Mouse (Mus musculus): Measurements from ENCODE around the gene Kifc5b.

The Kifc5b gene

GRCm38 (mm10) chr17:26953201-26953600 lies 36.3 kb downstream of the Kifc5b start:
- no peak for TF ChIP-seq GATA4 (IDR thresholded peaks at IDR 0.05; ENCODE audit: insufficient replicate concordance, low read length)

- TF ChIP-seq GATA4 (IDR thresholded peaks at IDR 0.05; ENCODE audit: insufficient replicate concordance, low read length): no peak
Observed at GRCm38 (mm10) chr17:26953726-26954125, 36.8 kb downstream of the Kifc5b start.

GRCm38 (mm10) chr17:26956309-26956708 lies 39.4 kb downstream of the Kifc5b start:
- no peak for TF ChIP-seq GATA4 (IDR thresholded peaks at IDR 0.05; ENCODE audit: insufficient replicate concordance, low read length)

GRCm38 (mm10) chr17:26956895-26957294 lies 40.0 kb downstream of the Kifc5b start:
- TF ChIP-seq GATA4 (IDR thresholded peaks at IDR 0.05; ENCODE audit: insufficient replicate concordance, low read length): no peak

- TF ChIP-seq GATA4 (IDR thresholded peaks at IDR 0.05; ENCODE audit: insufficient replicate concordance, low read length): no peak
Observed at GRCm38 (mm10) chr17:26957872-26958271, 41.0 kb downstream of the Kifc5b start.

- no peak for TF ChIP-seq GATA4 (IDR thresholded peaks at IDR 0.05; ENCODE audit: insufficient replicate concordance, low read length)
Observed at GRCm38 (mm10) chr17:26958880-26959279, 42.0 kb downstream of the Kifc5b start.

- no peak for TF ChIP-seq GATA4 (IDR thresholded peaks at IDR 0.05; ENCODE audit: insufficient replicate concordance, low read length)
Observed at GRCm38 (mm10) chr17:26959815-26960214, 42.9 kb downstream of the Kifc5b start.

- TF ChIP-seq GATA4 (IDR thresholded peaks at IDR 0.05; ENCODE audit: insufficient replicate concordance, low read length): no peak
Observed at GRCm38 (mm10) chr17:26961572-26962240, 44.8 kb downstream of the Kifc5b start.

GRCm38 (mm10) chr17:26966993-26967392 lies 50.1 kb downstream of the Kifc5b start:
- no peak for TF ChIP-seq GATA4 (IDR thresholded peaks at IDR 0.05; ENCODE audit: insufficient replicate concordance, low read length)

- no peak for TF ChIP-seq GATA4 (IDR thresholded peaks at IDR 0.05; ENCODE audit: insufficient replicate concordance, low read length)
Observed at GRCm38 (mm10) chr17:26967477-26967876, 50.6 kb downstream of the Kifc5b start.

GRCm38 (mm10) chr17:26968200-26968611 lies 51.3 kb downstream of the Kifc5b start:
- TF ChIP-seq GATA4 (IDR thresholded peaks at IDR 0.05; ENCODE audit: insufficient replicate concordance, low read length): no peak

GRCm38 (mm10) chr17:26969257-26969656 lies 52.4 kb downstream of the Kifc5b start:
- no peak for TF ChIP-seq GATA4 (IDR thresholded peaks at IDR 0.05; ENCODE audit: insufficient replicate concordance, low read length)

GRCm38 (mm10) chr17:26970221-26970620 lies 53.3 kb downstream of the Kifc5b start:
- no peak for TF ChIP-seq GATA4 (IDR thresholded peaks at IDR 0.05; ENCODE audit: insufficient replicate concordance, low read length)

- no peak for TF ChIP-seq GATA4 (IDR thresholded peaks at IDR 0.05; ENCODE audit: insufficient replicate concordance, low read length)
Observed at GRCm38 (mm10) chr17:26971247-26971905, 54.5 kb downstream of the Kifc5b start.

- no peak for TF ChIP-seq GATA4 (IDR thresholded peaks at IDR 0.05; ENCODE audit: insufficient replicate concordance, low read length)
Observed at GRCm38 (mm10) chr17:26972107-26972506, 55.2 kb downstream of the Kifc5b start.

- TF ChIP-seq GATA4 (IDR thresholded peaks at IDR 0.05; ENCODE audit: insufficient replicate concordance, low read length): no peak; the same call in 1 of the 2 replicates
Observed at GRCm38 (mm10) chr17:26972703-26973574, 56.0 kb downstream of the Kifc5b start, which contains the start of gene Zbtb9. Gene Zbtb9 (plus strand): TSS chr17:26973167.
